Mouse (Mus musculus): ENCODE measurements around the gene Rxrb. TPM values are rescaled to one million over a fixed set of nuclear protein-coding genes. Genes with fewer than 3 reads are reported as not detected.

Gene Rxrb
- polyA plus RNA-seq, 1 experiment, result 63.2 TPM

- peaks cover 20% of the 10 kb centered on the region for H3K4me1 ChIP-seq (ENCODE audit: control insufficient read depth, insufficient read depth, low read length)
- peak overlapping the region; percentile 97 for H3K4me3 ChIP-seq (replicated peaks; ENCODE audit: extremely low read depth, low read depth, low read length)
- DNase-seq, result no peak
- TF ChIP-seq CTCF (IDR thresholded peaks at IDR 0.05; ENCODE audit: insufficient read depth, low read length) (no peak), POLR2A (IDR thresholded peaks at IDR 0.05; ENCODE audit: borderline replicate concordance, extremely low read depth, low read depth, low read length) (no peak)
- WGBS, result 2% methylated on average over 20 of the region's 20 CpGs
Measured at GRCm38 (mm10) chr17:34030861-34031326, 718 bp upstream of the Rxrb start.

- 1% methylated on average over 45 of the region's 48 CpGs for WGBS
- Histone ChIP-seq H3K4me1 (ENCODE audit: control insufficient read depth, insufficient read depth, low read length) (peaks cover 13% of the 10 kb centered on the region), H3K4me3 (replicated peaks; ENCODE audit: extremely low read depth, low read depth, low read length) (peak overlapping the region; percentile 76)
- TF ChIP-seq CTCF (IDR thresholded peaks at IDR 0.05; ENCODE audit: insufficient read depth, low read length) (no peak), POLR2A (IDR thresholded peaks at IDR 0.05; ENCODE audit: borderline replicate concordance, extremely low read depth, low read depth, low read length) (0 out of 2 replicates have a peak, but pooled peaks have one; percentile 36)
- DNase-seq, result peak; percentile 72
Measured at GRCm38 (mm10) chr17:34032174-34032632, 591 bp downstream of the Rxrb start.

- no peak for TF ChIP-seq POLR2A (IDR thresholded peaks at IDR 0.05; ENCODE audit: borderline replicate concordance, extremely low read depth, low read depth, low read length)
- TF ChIP-seq CTCF (IDR thresholded peaks at IDR 0.05; ENCODE audit: insufficient read depth, low read length), result no peak
- H3K4me3 ChIP-seq (replicated peaks; ENCODE audit: extremely low read depth, low read depth, low read length), result peak overlapping the region; percentile 76
- no peak for DNase-seq
Measured at GRCm38 (mm10) chr17:34032806-34033205, 1.2 kb downstream of the Rxrb start.

GRCm38 (mm10) chr17:34033441-34033840, 1.8 kb downstream of the Rxrb start:
- H3K4me1 ChIP-seq (ENCODE audit: control insufficient read depth, insufficient read depth, low read length), result peaks cover 11% of the 10 kb centered on the region
- DNase-seq, result no peak
- TF ChIP-seq CTCF (IDR thresholded peaks at IDR 0.05; ENCODE audit: insufficient read depth, low read length) (no peak), POLR2A (IDR thresholded peaks at IDR 0.05; ENCODE audit: borderline replicate concordance, extremely low read depth, low read depth, low read length) (no peak)
- no peak overlapping the region for H3K4me3 ChIP-seq (replicated peaks; ENCODE audit: extremely low read depth, low read depth, low read length)
- WGBS, result 85% methylated on average over 9 of the region's 9 CpGs

More at GRCm38 (mm10) chr17:34032806-34033205, 1.2 kb downstream of the Rxrb start:
- WGBS, result 49% methylated on average over 9 of the region's 9 CpGs
- peaks cover 11% of the 10 kb centered on the region for H3K4me1 ChIP-seq (ENCODE audit: control insufficient read depth, insufficient read depth, low read length)

- WGBS, result 69% methylated on average over 10 of the region's 10 CpGs
- DNase-seq, result peak; percentile 62
- Histone ChIP-seq H3K4me3 (replicated peaks; ENCODE audit: extremely low read depth, low read depth, low read length) (no peak overlapping the region), H3K4me1 (ENCODE audit: control insufficient read depth, insufficient read depth, low read length) (peaks cover 14% of the 10 kb centered on the region)
- TF ChIP-seq CTCF (IDR thresholded peaks at IDR 0.05; ENCODE audit: insufficient read depth, low read length) (peak; percentile 52), POLR2A (IDR thresholded peaks at IDR 0.05; ENCODE audit: borderline replicate concordance, extremely low read depth, low read depth, low read length) (no peak)
Measured at GRCm38 (mm10) chr17:34034064-34034463, 2.5 kb downstream of the Rxrb start.

GRCm38 (mm10) chr17:34035517-34035916, 3.9 kb downstream of the Rxrb start:
- Histone ChIP-seq H3K4me3 (replicated peaks; ENCODE audit: extremely low read depth, low read depth, low read length) (no peak overlapping the region), H3K4me1 (ENCODE audit: control insufficient read depth, insufficient read depth, low read length) (peaks cover 9% of the 10 kb centered on the region)
- DNase-seq, result no peak
- TF ChIP-seq POLR2A (IDR thresholded peaks at IDR 0.05; ENCODE audit: borderline replicate concordance, extremely low read depth, low read depth, low read length) (no peak), CTCF (IDR thresholded peaks at IDR 0.05; ENCODE audit: insufficient read depth, low read length) (no peak)
- 84% methylated on average over 9 of the region's 9 CpGs for WGBS

GRCm38 (mm10) chr17:34036647-34037046, 5.0 kb downstream of the Rxrb start:
- no peak for DNase-seq
- peaks cover 6% of the 10 kb centered on the region; the same call in 1 of the 2 replicates for H3K4me1 ChIP-seq (ENCODE audit: control insufficient read depth, insufficient read depth, low read length)
- no peak overlapping the region for H3K4me3 ChIP-seq (replicated peaks; ENCODE audit: extremely low read depth, low read depth, low read length)
- TF ChIP-seq CTCF (IDR thresholded peaks at IDR 0.05; ENCODE audit: insufficient read depth, low read length) (no peak), POLR2A (IDR thresholded peaks at IDR 0.05; ENCODE audit: borderline replicate concordance, extremely low read depth, low read depth, low read length) (no peak)
- 73% methylated on average over 10 of the region's 10 CpGs for WGBS

- WGBS, result 85% methylated on average over 7 of the region's 7 CpGs
- no peak for TF ChIP-seq POLR2A (IDR thresholded peaks at IDR 0.05; ENCODE audit: borderline replicate concordance, extremely low read depth, low read depth, low read length)
- no peak for TF ChIP-seq CTCF (IDR thresholded peaks at IDR 0.05; ENCODE audit: insufficient read depth, low read length)
- H3K4me1 ChIP-seq (ENCODE audit: control insufficient read depth, insufficient read depth, low read length), result peaks cover 6% of the 10 kb centered on the region; the same call in 1 of the 2 replicates
- H3K4me3 ChIP-seq (replicated peaks; ENCODE audit: extremely low read depth, low read depth, low read length), result no peak overlapping the region
- DNase-seq, result no peak
Measured at GRCm38 (mm10) chr17:34037241-34037640, 5.6 kb downstream of the Rxrb start.

- 22% methylated on average over 20 of the region's 21 CpGs for WGBS
- no peak for DNase-seq
- Histone ChIP-seq H3K4me1 (ENCODE audit: control insufficient read depth, insufficient read depth, low read length) (peaks cover 3% of the 10 kb centered on the region; the same call in 1 of the 2 replicates), H3K4me3 (replicated peaks; ENCODE audit: extremely low read depth, low read depth, low read length) (no peak overlapping the region)
- TF ChIP-seq CTCF (IDR thresholded peaks at IDR 0.05; ENCODE audit: insufficient read depth, low read length) (no peak), POLR2A (IDR thresholded peaks at IDR 0.05; ENCODE audit: borderline replicate concordance, extremely low read depth, low read depth, low read length) (no peak)
Measured at GRCm38 (mm10) chr17:34038440-34038839, 6.8 kb downstream of the Rxrb start.

GRCm38 (mm10) chr17:34038878-34039561, 7.4 kb downstream of the Rxrb start, which contains the start of gene Col11a2:
Col11a2 (plus strand) TSS chr17:34039437.
- peaks cover 3% of the 10 kb centered on the region; the same call in 1 of the 2 replicates for H3K4me1 ChIP-seq (ENCODE audit: control insufficient read depth, insufficient read depth, low read length)
- TF ChIP-seq POLR2A (IDR thresholded peaks at IDR 0.05; ENCODE audit: borderline replicate concordance, extremely low read depth, low read depth, low read length), result no peak
- TF ChIP-seq CTCF (IDR thresholded peaks at IDR 0.05; ENCODE audit: insufficient read depth, low read length), result no peak
- H3K4me3 ChIP-seq (replicated peaks; ENCODE audit: extremely low read depth, low read depth, low read length), result no peak within 1 kb of the TSS
- DNase-seq, result no peak
- WGBS, result 9% methylated on average over 28 of the region's 28 CpGs
